Mouse (Mus musculus) urinary bladder, postnatal 4 days (tissue): ENCODE measurements around the gene Lrrc71.

Experiments used
- DNase-seq, 2 experiments: peaks; one replicate each; pipeline ENCODE4 v3.0.0; 2021 to 2022; ENCODE audit warnings: low spot score in 2 of 2

Gene Lrrc71

GRCm38 (mm10) chr3:87724556-87724955 is 23.9 kb downstream of the Lrrc71 start:
- DNase-seq: peak in 1 of 2 experiments; percentile 53

- DNase-seq: peak in 1 of 2 experiments; percentile 40
Measured at GRCm38 (mm10) chr3:87718525-87718924, 29.9 kb downstream of the Lrrc71 start.
